Mouse (Mus musculus): ENCODE results near the gene Npnt. TPM values are rescaled to one million over a fixed set of nuclear protein-coding genes. Genes with fewer than 3 reads are reported as not detected.
A peak's percentile ranks its signal among the peaks of the same experiment; 100 is the strongest.

Gene Npnt
- polyA plus RNA-seq, 1 experiment from 2014 or later: 33.0 TPM

- no peak overlapping the region for H3K9ac ChIP-seq (ENCODE audit: low read depth, low read length)
- WGBS: 80% methylated on average over 5 of the region's 5 CpGs
- no peaks in the 10 kb centered on the region for H3K27me3 ChIP-seq (ENCODE audit: control insufficient read depth, insufficient read depth, low read depth, low read length)
- no peaks in the 10 kb centered on the region for H3K4me1 ChIP-seq (ENCODE audit: control insufficient read depth, insufficient read depth, low read length)
- H3K4me3 ChIP-seq (ENCODE audit: low read depth, low read length): no peak overlapping the region
- H3K9me3 ChIP-seq (replicated peaks; ENCODE audit: control insufficient read depth, low read length, poor library complexity, severe bottlenecking): no peaks in the 10 kb centered on the region
- no peak overlapping the region for H3K27ac ChIP-seq (ENCODE audit: low read length)
- ATAC-seq: no peak
- no peak overlapping the region for H3K4me2 ChIP-seq (ENCODE audit: low read length)
- H3K36me3 ChIP-seq (ENCODE audit: control insufficient read depth, insufficient read depth, low read length): no peaks in the 10 kb centered on the region
Measured at GRCm38 (mm10) chr3:132966255-132966654, 16.2 kb upstream of the Npnt start.

GRCm38 (mm10) chr3:132964715-132965507, 14.8 kb upstream of the Npnt start:
- no peak for ATAC-seq
- no peak overlapping the region for H3K9ac ChIP-seq (ENCODE audit: low read depth, low read length)
- 73% methylated on average over 9 of the region's 9 CpGs for WGBS
- no peak overlapping the region for H3K27ac ChIP-seq (ENCODE audit: low read length)
- H3K4me2 ChIP-seq (ENCODE audit: low read length): no peak overlapping the region
- no peak overlapping the region for H3K4me3 ChIP-seq (ENCODE audit: low read depth, low read length)
- H3K9me3 ChIP-seq (replicated peaks; ENCODE audit: control insufficient read depth, low read length, poor library complexity, severe bottlenecking): no peaks in the 10 kb centered on the region
- no peaks in the 10 kb centered on the region for H3K36me3 ChIP-seq (ENCODE audit: control insufficient read depth, insufficient read depth, low read length)
- no peaks in the 10 kb centered on the region for H3K4me1 ChIP-seq (ENCODE audit: control insufficient read depth, insufficient read depth, low read length)
- H3K27me3 ChIP-seq (ENCODE audit: control insufficient read depth, insufficient read depth, low read depth, low read length): no peaks in the 10 kb centered on the region

- WGBS: 84% methylated on average over 7 of the region's 7 CpGs
- ATAC-seq: no peak
- Histone ChIP-seq H3K4me2 (ENCODE audit: low read length) (no peak overlapping the region), H3K4me3 (ENCODE audit: low read depth, low read length) (no peak overlapping the region), H3K36me3 (ENCODE audit: control insufficient read depth, insufficient read depth, low read length) (no peaks in the 10 kb centered on the region), H3K27ac (ENCODE audit: low read length) (no peak overlapping the region), H3K4me1 (ENCODE audit: control insufficient read depth, insufficient read depth, low read length) (no peaks in the 10 kb centered on the region), H3K9ac (ENCODE audit: low read depth, low read length) (no peak overlapping the region), H3K9me3 (replicated peaks; ENCODE audit: control insufficient read depth, low read length, poor library complexity, severe bottlenecking) (no peaks in the 10 kb centered on the region), H3K27me3 (ENCODE audit: control insufficient read depth, insufficient read depth, low read depth, low read length) (no peaks in the 10 kb centered on the region)
Measured at GRCm38 (mm10) chr3:132962631-132963361, 12.7 kb upstream of the Npnt start.

- Histone ChIP-seq H3K4me3 (ENCODE audit: low read depth, low read length) (peak overlapping the region; percentile 75), H3K27ac (ENCODE audit: low read length) (no peak overlapping the region), H3K9ac (ENCODE audit: low read depth, low read length) (peak overlapping the region; percentile 75; the same call in 1 of the 2 replicates), H3K27me3 (ENCODE audit: control insufficient read depth, insufficient read depth, low read depth, low read length) (no peaks in the 10 kb centered on the region), H3K9me3 (replicated peaks; ENCODE audit: control insufficient read depth, low read length, poor library complexity, severe bottlenecking) (no peaks in the 10 kb centered on the region), H3K4me1 (ENCODE audit: control insufficient read depth, insufficient read depth, low read length) (peaks cover 8% of the 10 kb centered on the region), H3K4me2 (ENCODE audit: low read length) (peak overlapping the region; percentile 97), H3K36me3 (ENCODE audit: control insufficient read depth, insufficient read depth, low read length) (no peaks in the 10 kb centered on the region)
- WGBS: 9% methylated on average over 7 of the region's 7 CpGs
- no peak for ATAC-seq
Measured at GRCm38 (mm10) chr3:132950529-132950880, 414 bp upstream of the Npnt start.

- WGBS: 0% methylated on average over 23 of the region's 26 CpGs
- H3K4me1 ChIP-seq (ENCODE audit: control insufficient read depth, insufficient read depth, low read length): peaks cover 8% of the 10 kb centered on the region
- H3K36me3 ChIP-seq (ENCODE audit: control insufficient read depth, insufficient read depth, low read length): no peaks in the 10 kb centered on the region
- no peaks in the 10 kb centered on the region for H3K9me3 ChIP-seq (replicated peaks; ENCODE audit: control insufficient read depth, low read length, poor library complexity, severe bottlenecking)
- H3K4me3 ChIP-seq (ENCODE audit: low read depth, low read length): peak overlapping the region; percentile 75
- peak overlapping the region; percentile 75 for H3K9ac ChIP-seq (ENCODE audit: low read depth, low read length)
- H3K27ac ChIP-seq (ENCODE audit: low read length): no peak overlapping the region
- ATAC-seq: peak; percentile 86
- peak overlapping the region; percentile 97 for H3K4me2 ChIP-seq (ENCODE audit: low read length)
- no peaks in the 10 kb centered on the region for H3K27me3 ChIP-seq (ENCODE audit: control insufficient read depth, insufficient read depth, low read depth, low read length)
Measured at GRCm38 (mm10) chr3:132949380-132949790, 706 bp downstream of the Npnt start.

GRCm38 (mm10) chr3:132948298-132948795, 1.7 kb downstream of the Npnt start:
- H3K4me3 ChIP-seq (ENCODE audit: low read depth, low read length): peak overlapping the region; percentile 13
- H3K27me3 ChIP-seq (ENCODE audit: control insufficient read depth, insufficient read depth, low read depth, low read length): no peaks in the 10 kb centered on the region
- 8% methylated on average over 7 of the region's 7 CpGs for WGBS
- no peaks in the 10 kb centered on the region for H3K36me3 ChIP-seq (ENCODE audit: control insufficient read depth, insufficient read depth, low read length)
- H3K27ac ChIP-seq (ENCODE audit: low read length): no peak overlapping the region
- H3K9me3 ChIP-seq (replicated peaks; ENCODE audit: control insufficient read depth, low read length, poor library complexity, severe bottlenecking): no peaks in the 10 kb centered on the region
- no peak overlapping the region for H3K9ac ChIP-seq (ENCODE audit: low read depth, low read length)
- peaks cover 8% of the 10 kb centered on the region for H3K4me1 ChIP-seq (ENCODE audit: control insufficient read depth, insufficient read depth, low read length)
- no peak for ATAC-seq
- peak overlapping the region; percentile 97 for H3K4me2 ChIP-seq (ENCODE audit: low read length)

GRCm38 (mm10) chr3:132946086-132946485, 4.0 kb downstream of the Npnt start:
- WGBS: 95% methylated on average over 5 of the region's 5 CpGs
- Histone ChIP-seq H3K27me3 (ENCODE audit: control insufficient read depth, insufficient read depth, low read depth, low read length) (no peaks in the 10 kb centered on the region), H3K9ac (ENCODE audit: low read depth, low read length) (no peak overlapping the region), H3K36me3 (ENCODE audit: control insufficient read depth, insufficient read depth, low read length) (no peaks in the 10 kb centered on the region), H3K27ac (ENCODE audit: low read length) (no peak overlapping the region), H3K9me3 (replicated peaks; ENCODE audit: control insufficient read depth, low read length, poor library complexity, severe bottlenecking) (no peaks in the 10 kb centered on the region), H3K4me2 (ENCODE audit: low read length) (no peak overlapping the region), H3K4me1 (ENCODE audit: control insufficient read depth, insufficient read depth, low read length) (peaks cover 8% of the 10 kb centered on the region), H3K4me3 (ENCODE audit: low read depth, low read length) (no peak overlapping the region)
- no peak for ATAC-seq

GRCm38 (mm10) chr3:132945669-132946068, 4.4 kb downstream of the Npnt start:
- no peak for ATAC-seq
- no peak overlapping the region for H3K4me2 ChIP-seq (ENCODE audit: low read length)
- no peaks in the 10 kb centered on the region for H3K9me3 ChIP-seq (replicated peaks; ENCODE audit: control insufficient read depth, low read length, poor library complexity, severe bottlenecking)
- no peaks in the 10 kb centered on the region for H3K36me3 ChIP-seq (ENCODE audit: control insufficient read depth, insufficient read depth, low read length)
- no peak overlapping the region for H3K9ac ChIP-seq (ENCODE audit: low read depth, low read length)
- H3K4me3 ChIP-seq (ENCODE audit: low read depth, low read length): no peak overlapping the region
- H3K27ac ChIP-seq (ENCODE audit: low read length): no peak overlapping the region
- WGBS: 92% methylated on average over 7 of the region's 7 CpGs
- H3K27me3 ChIP-seq (ENCODE audit: control insufficient read depth, insufficient read depth, low read depth, low read length): no peaks in the 10 kb centered on the region
- H3K4me1 ChIP-seq (ENCODE audit: control insufficient read depth, insufficient read depth, low read length): peaks cover 8% of the 10 kb centered on the region

GRCm38 (mm10) chr3:132944609-132945008, 5.5 kb downstream of the Npnt start:
- ATAC-seq: no peak
- H3K36me3 ChIP-seq (ENCODE audit: control insufficient read depth, insufficient read depth, low read length): no peaks in the 10 kb centered on the region
- H3K9me3 ChIP-seq (replicated peaks; ENCODE audit: control insufficient read depth, low read length, poor library complexity, severe bottlenecking): no peaks in the 10 kb centered on the region
- H3K4me3 ChIP-seq (ENCODE audit: low read depth, low read length): no peak overlapping the region
- WGBS: 39% methylated on average over 3 of the region's 3 CpGs
- no peak overlapping the region for H3K9ac ChIP-seq (ENCODE audit: low read depth, low read length)
- peaks cover 8% of the 10 kb centered on the region for H3K4me1 ChIP-seq (ENCODE audit: control insufficient read depth, insufficient read depth, low read length)
- no peak overlapping the region for H3K27ac ChIP-seq (ENCODE audit: low read length)
- H3K4me2 ChIP-seq (ENCODE audit: low read length): no peak overlapping the region
- H3K27me3 ChIP-seq (ENCODE audit: control insufficient read depth, insufficient read depth, low read depth, low read length): no peaks in the 10 kb centered on the region

All from midbrain, embryonic 16.5 days (tissue).